ENCODE assay signal across 14 mouse cellular contexts in the genomic region with DNA sequence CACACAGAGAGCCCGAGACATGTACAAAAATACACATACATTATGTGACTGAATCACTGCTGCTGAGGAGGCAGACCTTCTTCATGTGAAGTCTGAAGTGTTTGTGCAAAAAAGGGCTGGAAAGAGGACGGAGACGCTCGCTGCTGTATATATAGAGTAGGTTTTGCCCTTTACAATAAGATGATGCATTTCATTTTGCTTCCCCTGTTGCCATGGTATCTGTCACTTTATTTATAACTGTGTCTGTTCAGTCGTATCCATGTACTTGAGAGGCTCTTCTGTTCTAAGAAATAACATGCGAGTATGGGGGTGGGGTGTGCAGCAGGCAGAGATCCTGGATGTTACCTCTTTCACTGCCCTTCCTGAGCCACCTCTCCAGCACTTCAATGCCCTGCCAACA.
DNase-seq lines count a peak whose midpoint lies in the region; ATAC-seq and TF ChIP-seq lines count a peak whose summit lies in the region.
"Had no signal": no experiment of that assay in that cellular context is flagged by ENCODE, and none has a peak within 500 bp of the region (broad histone marks: within the 10 kb centered on the region; RNA-seq: fewer than 3 reads in every experiment).

No protein-coding gene starts in this region.

- H3K9ac ChIP-seq in forebrain, postnatal 0 days: no peak overlapping the region
- no peak overlapping the region for H3K9ac ChIP-seq in forebrain, embryonic 13.5 days
- H3K9ac ChIP-seq in neural tube, embryonic 15.5 days (replicated peaks): no peak overlapping the region
- no peak overlapping the region for H3K9ac ChIP-seq in heart, adult 2 months (ENCODE audit: low read depth, low read length)
- H3K9ac ChIP-seq: heart, embryonic 13.5 days had no signal

- DNase-seq in forebrain, postnatal 0 days: peak; percentile 71
- peak; percentile 85 for DNase-seq in brain, adult 2 months (ENCODE audit: low read depth, low spot score)
- DNase-seq in frontal cortex, postnatal 36 days (ENCODE audit: low spot score in 2 of 2): peak; percentile 50 to 77
- no peak for DNase-seq in B cell, adult 2 months
- no peak for DNase-seq in heart, adult 2 months
- no peak for DNase-seq in spleen, postnatal 36 days (ENCODE audit: low spot score in 2 of 2)
- DNase-seq: cerebellum, adult 8-10 months; kidney, postnatal 14 days; lung, adult 2 months had no signal

- ATAC-seq in forebrain, postnatal 0 days: peak; percentile 95
- ATAC-seq in forebrain, embryonic 13.5 days: no peak
- peak; percentile 41; the same call in 1 of the 2 replicates for ATAC-seq in neural tube, embryonic 15.5 days (ENCODE audit: low FRiP score)

- no peak for TF ChIP-seq CTCF in forebrain, postnatal 0 days (IDR thresholded peaks at IDR 0.05; ENCODE audit: low read depth)
- TF ChIP-seq CTCF in heart, adult 2 months (IDR thresholded peaks at IDR 0.05): no peak

- 0 out of 2 replicates have a peak, but pooled peaks cover 5% of the 10 kb centered on the region for H3K4me1 ChIP-seq in forebrain, postnatal 0 days (ENCODE audit: insufficient read depth)
- H3K4me1 ChIP-seq in forebrain, embryonic 13.5 days: no peaks in the 10 kb centered on the region
- H3K4me1 ChIP-seq in neural tube, embryonic 15.5 days: no peaks in the 10 kb centered on the region
- no peaks in the 10 kb centered on the region for H3K4me1 ChIP-seq in heart, adult 2 months (ENCODE audit: control insufficient read depth, insufficient read depth, low read length)
- H3K4me1 ChIP-seq: heart, embryonic 13.5 days; megakaryocyte, embryonic 14.5 days had no signal

- peak overlapping the region; percentile 70 for H3K27ac ChIP-seq in forebrain, postnatal 0 days (ENCODE audit: low read depth, low read length)
- no peak overlapping the region for H3K27ac ChIP-seq in forebrain, embryonic 13.5 days
- no peak overlapping the region for H3K27ac ChIP-seq in neural tube, embryonic 15.5 days (replicated peaks)
- H3K27ac ChIP-seq in heart, adult 2 months: no peak overlapping the region
- H3K27ac ChIP-seq: heart, embryonic 13.5 days had no signal

- H3K9me3 ChIP-seq in forebrain, postnatal 0 days (ENCODE audit: low read length): no peaks in the 10 kb centered on the region
- H3K9me3 ChIP-seq in forebrain, embryonic 13.5 days (replicated peaks): no peaks in the 10 kb centered on the region
- H3K9me3 ChIP-seq in neural tube, embryonic 15.5 days (replicated peaks): no peaks in the 10 kb centered on the region
- H3K9me3 ChIP-seq: heart, embryonic 13.5 days had no signal

- intact Hi-C loops in heart, adult 2 months (cut with DNase I): no loop called here

- no peak overlapping the region for H3K4me3 ChIP-seq in forebrain, postnatal 0 days (ENCODE audit: low read depth, low read length)
- H3K4me3 ChIP-seq in forebrain, embryonic 13.5 days: no peak overlapping the region
- no peak overlapping the region for H3K4me3 ChIP-seq in neural tube, embryonic 15.5 days (replicated peaks)
- H3K4me3 ChIP-seq in heart, adult 2 months: no peak overlapping the region
- H3K4me3 ChIP-seq: heart, embryonic 13.5 days; megakaryocyte, embryonic 14.5 days had no signal

- TF ChIP-seq POLR2A in heart, adult 2 months (IDR thresholded peaks at IDR 0.05; ENCODE audit: insufficient read depth, low read depth, low read length): no peak

- no peak for TF ChIP-seq EP300 in heart, adult 2 months (IDR thresholded peaks at IDR 0.05; ENCODE audit: insufficient read depth, low read depth, low read length)

- H3K4me2 ChIP-seq in forebrain, postnatal 0 days (ENCODE audit: low read depth): no peak overlapping the region
- no peak overlapping the region for H3K4me2 ChIP-seq in forebrain, embryonic 13.5 days
- H3K4me2 ChIP-seq in neural tube, embryonic 15.5 days: no peak overlapping the region
- H3K4me2 ChIP-seq: heart, embryonic 13.5 days had no signal

- H3K36me3 ChIP-seq in forebrain, postnatal 0 days (ENCODE audit: insufficient read depth): no peaks in the 10 kb centered on the region
- H3K36me3 ChIP-seq in forebrain, embryonic 13.5 days (ENCODE audit: poor library complexity, severe bottlenecking): no peaks in the 10 kb centered on the region
- no peaks in the 10 kb centered on the region for H3K36me3 ChIP-seq in neural tube, embryonic 15.5 days
- no peaks in the 10 kb centered on the region for H3K36me3 ChIP-seq in heart, adult 2 months (ENCODE audit: control insufficient read depth, insufficient read depth, low read length)
- H3K36me3 ChIP-seq: G1E; heart, embryonic 13.5 days had no signal

- 52% methylated on average over 6 of the region's 6 CpGs for WGBS in forebrain, postnatal 0 days
- 82% methylated on average over 6 of the region's 6 CpGs for WGBS in forebrain, embryonic 13.5 days
- 61% methylated on average over 6 of the region's 6 CpGs for WGBS in neural tube, embryonic 15.5 days
- 77% methylated on average over 6 of the region's 6 CpGs for WGBS in heart, adult 2 months

- no peaks in the 10 kb centered on the region for H3K27me3 ChIP-seq in forebrain, postnatal 0 days (ENCODE audit: insufficient read depth, low read length)
- no peaks in the 10 kb centered on the region for H3K27me3 ChIP-seq in forebrain, embryonic 13.5 days
- no peaks in the 10 kb centered on the region for H3K27me3 ChIP-seq in neural tube, embryonic 15.5 days (replicated peaks)
- no peaks in the 10 kb centered on the region for H3K27me3 ChIP-seq in heart, adult 2 months (ENCODE audit: control insufficient read depth, insufficient read depth, low read length)
- H3K27me3 ChIP-seq: heart, embryonic 13.5 days; megakaryocyte, embryonic 14.5 days had no signal

- no peaks in the 10 kb centered on the region for H3K79me2 ChIP-seq in heart, adult 2 months (replicated peaks; ENCODE audit: control insufficient read depth, insufficient read depth, low read length)

Comparison
In these comparisons a context has a peak if more than half of its experiments do, and no peak if none do; other contexts are left out.
1. DNase-seq: peak in forebrain, postnatal 0 days (single experiment), brain, adult 2 months (single experiment) and frontal cortex, postnatal 36 days (2 of 2); none in B cell, adult 2 months (0 of 2), heart, adult 2 months (0 of 2) and spleen, postnatal 36 days (0 of 2).